Mouse (Mus musculus) duodenum, adult 2 months (tissue): ENCODE results near the gene Nfrkb. TPM values are rescaled to one million over a fixed set of nuclear protein-coding genes. Genes with fewer than 3 reads are reported as not detected.

ENCODE experiments used
- polyA plus RNA-seq: library from polyadenylated mRNA; depleted of rRNA; stranded (reverse); fragments of >200 nt; gene quantifications from 2 replicates; pipeline ENCODE4 v1.2.3, GENCODE M21; 2012; ENCODE audit warnings: low replicate concordance; rRNA removed

Nfrkb gene
- polyA plus RNA-seq = 8.5 and 12.8 TPM in 2 replicates

DNA sequence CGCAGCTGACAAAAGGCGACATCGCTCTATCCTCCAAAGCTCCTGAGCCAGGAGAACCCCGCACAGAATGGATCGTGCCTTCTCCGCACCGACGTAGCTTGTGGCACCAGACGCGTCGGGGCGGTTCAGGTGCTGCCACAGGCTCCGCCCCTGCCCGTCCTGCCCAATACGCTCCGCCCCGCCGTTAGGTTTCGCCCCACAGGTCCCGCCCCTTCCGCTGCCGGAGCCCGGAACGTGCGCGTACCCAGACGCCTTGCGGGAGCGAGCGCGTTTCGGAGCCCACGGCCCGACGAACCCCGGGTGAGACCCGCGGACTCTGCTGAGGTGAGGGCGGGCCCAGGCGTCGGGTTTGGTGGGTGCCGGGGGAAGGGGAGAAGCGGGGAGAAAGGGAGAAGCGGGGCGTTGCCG lies at the start of gene Nfrkb:
Gene Nfrkb, plus strand, starts transcription at position 246 of the 408 bp plus-strand sequence.

GRCm38 (mm10) chr9:31463692-31464474 lies 77.9 kb downstream of the Nfrkb start, which contains the start of gene Tmem45b:
Tmem45b (minus strand) TSS chr9:31464462.

Other genes starting within 250 kb of the Nfrkb start
- 88.8 and 107 TPM in 2 replicates for gene Aplp2, start 174.4 kb upstream of the Nfrkb start, polyA plus RNA-seq
- gene Prdm10, start 105.7 kb upstream of the Nfrkb start, polyA plus RNA-seq = 3.7 and 6.6 TPM in 2 replicates
- gene Tmem45b, start 78.3 kb downstream of the Nfrkb start, polyA plus RNA-seq = 145 and 313 TPM in 2 replicates